Mouse (Mus musculus) CH12.LX (cell line): ENCODE results near the gene Gm960. TPM values are rescaled to one million over a fixed set of nuclear protein-coding genes. Genes with fewer than 3 reads are reported as not detected.

Source experiments
- DNase-seq: peaks from one replicate; pipeline ENCODE4 v3.0.0-alpha.2; 2013; ENCODE audit errors: extremely low read depth
- H3K27ac ChIP-seq: 2 replicates; pipeline ENCODE4 v1.5.1; 2012; ENCODE audit warnings: low read depth, mild to moderate bottlenecking, control low read depth, moderate library complexity; ENCODE audit not compliant: insufficient read depth
- H3K27me3 ChIP-seq: replicated peaks from 2 replicates; pipeline ENCODE3; 2012; ENCODE audit warnings: inconsistent platforms
- H3K36me3 ChIP-seq, 2 experiments: replicated peaks in 1 of 2; 2 replicates each; pipeline versions ENCODE3 to v1.6.1; 2012; ENCODE audit warnings: inconsistent platforms in 1 of 2, low read length in 1 of 2, mild to moderate bottlenecking in 1 of 2, mixed read lengths in 1 of 2, moderate library complexity in 1 of 2; ENCODE audit not compliant: control insufficient read depth in 1 of 2, insufficient read depth in 1 of 2
- H3K4me1 ChIP-seq, 2 experiments: 2 replicates each; pipeline ENCODE4 v1.6.1; 2012; ENCODE audit warnings: inconsistent platforms in 1 of 2, moderate library complexity in 1 of 2; ENCODE audit not compliant: insufficient read depth in 2 of 2, control insufficient read depth in 1 of 2
- H3K4me2 ChIP-seq: 2 replicates; pipeline ENCODE4 v1.6.1; 2012; ENCODE audit warnings: low read depth, mild to moderate bottlenecking, control low read depth; ENCODE audit not compliant: poor library complexity, insufficient read depth, severe bottlenecking
- H3K4me3 ChIP-seq, 3 experiments: fragments of 150-350 bp in 1 of 3; sonication (generic) in 1 of 3; replicated peaks in 1 of 3; 2 replicates each; pipeline versions ENCODE3 to v1.5.1; 2011 to 2012; ENCODE audit warnings: low read depth in 2 of 3, low read length in 2 of 3, mild to moderate bottlenecking in 2 of 3, moderate library complexity in 2 of 3, control low read depth in 1 of 3, improper control_type of control experiment in 1 of 3, inconsistent platforms in 1 of 3, mixed read lengths in 1 of 3; ENCODE audit not compliant: poor library complexity in 1 of 3
- H3K79me2 ChIP-seq: replicated peaks from 2 replicates; pipeline ENCODE4 v1.6.1; 2012; ENCODE audit warnings: mild to moderate bottlenecking, moderate library complexity; ENCODE audit not compliant: control insufficient read depth, poor library complexity, insufficient read depth, severe bottlenecking; ENCODE audit errors: extremely low read depth
- H3K9ac ChIP-seq: 2 replicates; pipeline ENCODE4 v1.6.1; 2012; ENCODE audit warnings: low read depth, mild to moderate bottlenecking, control low read depth, moderate library complexity; ENCODE audit not compliant: insufficient read depth
- H3K9me3 ChIP-seq: replicated peaks from 2 replicates; pipeline ENCODE3; 2012; ENCODE audit warnings: low read length, inconsistent platforms, mixed read lengths
- BHLHE40 ChIP-seq: IDR thresholded peaks from 2 replicates; pipeline ENCODE4 v1.6.1; 2011; ENCODE audit warnings: mild to moderate bottlenecking, low read depth, low read length, improper control_type of control experiment
- CHD1 ChIP-seq: IDR thresholded peaks from 2 replicates; pipeline ENCODE4 v1.6.1; 2012; ENCODE audit warnings: low read depth, low read length, improper control_type of control experiment, inconsistent platforms
- CTCF ChIP-seq, 2 experiments: IDR thresholded peaks in 1 of 2; conservative IDR thresholded peaks in 1 of 2; 2 replicates each; pipeline ENCODE4 v1.5.1; 2011 to 2012; ENCODE audit warnings: low read depth in 2 of 2, low read length in 2 of 2, improper control_type of control experiment in 1 of 2, inconsistent platforms in 1 of 2, mild to moderate bottlenecking in 1 of 2, moderate library complexity in 1 of 2
- E2F4 ChIP-seq: IDR thresholded peaks from 2 replicates; pipeline ENCODE4 v1.6.1; 2011; ENCODE audit warnings: low read depth, low read length, improper control_type of control experiment; ENCODE audit not compliant: insufficient replicate concordance
- ELF1 ChIP-seq: IDR thresholded peaks from 2 replicates; pipeline ENCODE4 v1.6.1; 2014; ENCODE audit warnings: low read depth, mild to moderate bottlenecking, inconsistent platforms, low read length, improper control_type of control experiment
- EP300 ChIP-seq: IDR thresholded peaks from 2 replicates; pipeline ENCODE4 v1.6.1; 2011; ENCODE audit warnings: low read length, improper control_type of control experiment
- ETS1 ChIP-seq: conservative IDR thresholded peaks from 2 replicates; pipeline ENCODE4 v1.6.1; 2012; ENCODE audit warnings: low read depth, mild to moderate bottlenecking, inconsistent platforms, low read length, improper control_type of control experiment, moderate library complexity
- GABPA ChIP-seq: IDR thresholded peaks from 2 replicates; pipeline ENCODE4 v1.6.1; 2012; ENCODE audit warnings: low read depth, low read length, improper control_type of control experiment, inconsistent platforms; ENCODE audit not compliant: insufficient replicate concordance
- HCFC1 ChIP-seq: IDR thresholded peaks from 2 replicates; pipeline ENCODE4 v1.6.1; 2012; ENCODE audit warnings: low read depth, mild to moderate bottlenecking, inconsistent platforms, low read length, improper control_type of control experiment
- JUN ChIP-seq: IDR thresholded peaks from 2 replicates; pipeline ENCODE4 v1.6.1; 2011; ENCODE audit warnings: low read depth, mild to moderate bottlenecking, low read length, improper control_type of control experiment, moderate library complexity; ENCODE audit not compliant: insufficient read depth
- JUND ChIP-seq: conservative IDR thresholded peaks from 2 replicates; pipeline ENCODE4 v1.6.1; 2011; ENCODE audit warnings: low read depth, low read length, improper control_type of control experiment
- KAT2A ChIP-seq: IDR thresholded peaks from 2 replicates; pipeline ENCODE4 v1.6.1; 2012; ENCODE audit warnings: low read length, improper control_type of control experiment, inconsistent platforms; ENCODE audit not compliant: insufficient replicate concordance
- MAZ ChIP-seq: IDR thresholded peaks from 2 replicates; pipeline ENCODE4 v1.6.1; 2012; ENCODE audit warnings: low read depth, mild to moderate bottlenecking, inconsistent platforms, low read length, improper control_type of control experiment, moderate library complexity
- MEF2A ChIP-seq: IDR thresholded peaks from 2 replicates; pipeline ENCODE4 v1.6.1; 2014; ENCODE audit warnings: low read depth, mild to moderate bottlenecking, inconsistent platforms, low read length, improper control_type of control experiment, borderline replicate concordance
- MXI1 ChIP-seq: IDR thresholded peaks from 2 replicates; pipeline ENCODE4 v1.6.1; 2011; ENCODE audit warnings: mild to moderate bottlenecking, low read depth, low read length, improper control_type of control experiment
- MYC ChIP-seq: IDR thresholded peaks from 2 replicates; pipeline ENCODE4 v1.6.1; 2011; ENCODE audit warnings: low read depth, mild to moderate bottlenecking, improper control_type of control experiment, low read length
- NELFE ChIP-seq: IDR thresholded peaks from 2 replicates; pipeline ENCODE4 v1.6.1; 2011; ENCODE audit warnings: low read depth, low read length, improper control_type of control experiment
- NRF1 ChIP-seq: IDR thresholded peaks from 2 replicates; pipeline ENCODE4 v1.6.1; 2014; ENCODE audit warnings: low read depth, mild to moderate bottlenecking, inconsistent platforms, low read length, improper control_type of control experiment, moderate library complexity
- POLR2AphosphoS2 ChIP-seq: IDR thresholded peaks from 2 replicates; pipeline ENCODE4 v1.6.1; 2011; ENCODE audit warnings: low read depth, low read length, improper control_type of control experiment
- RCOR1 ChIP-seq: conservative IDR thresholded peaks from 2 replicates; pipeline ENCODE4 v1.6.1; 2012; ENCODE audit warnings: low read depth, mild to moderate bottlenecking, inconsistent platforms, low read length, improper control_type of control experiment
- SMC3 ChIP-seq: IDR thresholded peaks from 2 replicates; pipeline ENCODE4 v1.6.1; 2011; ENCODE audit warnings: low read depth, low read length, improper control_type of control experiment
- TBP ChIP-seq: conservative IDR thresholded peaks from 2 replicates; pipeline ENCODE4 v1.6.1; 2011; ENCODE audit warnings: low read depth, low read length, improper control_type of control experiment
- UBTF ChIP-seq: IDR thresholded peaks from 2 replicates; pipeline ENCODE4 v1.6.1; 2012; ENCODE audit warnings: low read depth, mild to moderate bottlenecking, inconsistent platforms, low read length, improper control_type of control experiment, moderate library complexity
- USF1 ChIP-seq: IDR thresholded peaks from 2 replicates; pipeline ENCODE4 v1.6.1; 2014; ENCODE audit warnings: low read depth, mild to moderate bottlenecking, inconsistent platforms, low read length, improper control_type of control experiment
- ZC3H11A ChIP-seq: IDR thresholded peaks from 2 replicates; pipeline ENCODE4 v1.6.1; 2012; ENCODE audit warnings: low read depth, mild to moderate bottlenecking, inconsistent platforms, low read length, improper control_type of control experiment
- ZKSCAN1 ChIP-seq: IDR thresholded peaks from 2 replicates; pipeline ENCODE4 v1.6.1; 2012; ENCODE audit warnings: low read depth, inconsistent platforms, low read length, improper control_type of control experiment, borderline replicate concordance
- ZNF384 ChIP-seq: IDR thresholded peaks from 2 replicates; pipeline ENCODE4 v1.6.1; 2012; ENCODE audit warnings: low read depth, low read length, improper control_type of control experiment, inconsistent platforms
- dilution Hi-C: fragments of 300-500 bp; cut with MboI; formaldehyde crosslinking; loops from 2 replicates; pipeline ENCODE4 v1.14.3; 2020; ENCODE audit warnings: low sequenced_read_pairs; ENCODE audit not compliant: extremely low pct_unique_long_range_greater_than_20kb, extremely low pct_ligation_motif_present
- in situ Hi-C: fragments of 300-500 bp; cut with MboI; formaldehyde crosslinking; loops from 3 replicates; pipeline ENCODE4 v1.14.3; 2019; ENCODE audit warnings: low sequenced_read_pairs, low pct_ligation_motif_present, low pct_unique_long_range_greater_than_20kb, mixed read lengths
- polyA plus RNA-seq: library from polyadenylated mRNA; unstranded; fragments of >175 nt; gene quantifications from 2 replicates; pipeline ENCODE4 v1.2.1, GENCODE M21; 2012; ENCODE audit warnings: low read depth; ENCODE audit not compliant: insufficient read length
- total RNA-seq, 2 experiments: library from RNA; depleted of rRNA; stranded (reverse); fragments of 300-350 nt in 1 of 2; fragments of >200 nt in 1 of 2; gene quantifications; 2 replicates each; pipeline ENCODE4 v1.2.3; 2012 to 2014

The Gm960 gene
- total and polyA plus RNA-seq, 3 experiments, result 0.38 TPM; not detected in 2

- DNase-seq, result no peak
- no peaks in the 10 kb centered on the region for H3K27me3 ChIP-seq
- no peaks in the 10 kb centered on the region for H3K9me3 ChIP-seq
- no peak overlapping the region for H3K9ac ChIP-seq
- H3K4me1 ChIP-seq, result no peaks in the 10 kb centered on the region
- H3K4me3 ChIP-seq, result no peak overlapping the region
- in situ Hi-C loops, result no loop called here
- H3K27ac ChIP-seq, result no peak overlapping the region
- H3K36me3 ChIP-seq, result no peaks in the 10 kb centered on the region
- TF ChIP-seq GABPA (no peak), POLR2AphosphoS2 (no peak), JUN (no peak), RCOR1 (no peak), E2F4 (no peak), NRF1 (no peak), JUND (no peak), NELFE (no peak), EP300 (no peak), ZKSCAN1 (no peak), MXI1 (no peak), MYC (no peak), ELF1 (no peak)
- dilution Hi-C loops, result no loop called here
- no peak overlapping the region for H3K4me2 ChIP-seq
- no peaks in the 10 kb centered on the region for H3K79me2 ChIP-seq
These were observed 119.2 kb downstream of the Gm960 start for GRCm38 (mm10) chr19:4579296-4579695.

- Histone ChIP-seq H3K4me3 (no peak overlapping the region), H3K36me3 (no peaks in the 10 kb centered on the region), H3K4me2 (no peak overlapping the region), H3K27ac (no peak overlapping the region), H3K27me3 (no peaks in the 10 kb centered on the region), H3K79me2 (no peaks in the 10 kb centered on the region), H3K9me3 (no peaks in the 10 kb centered on the region), H3K4me1 (no peaks in the 10 kb centered on the region), H3K9ac (no peak overlapping the region)
- DNase-seq, result no peak
- TF ChIP-seq POLR2AphosphoS2 (no peak), JUN (no peak), SMC3 (no peak), ZNF384 (no peak), ETS1 (no peak), HCFC1 (no peak), CTCF (conservative IDR thresholded peaks at IDR 0.05 in 1 of 2, IDR thresholded peaks at IDR 0.05 in 1 of 2; ENCODE audit: low read depth in 2 of 2, low read length in 2 of 2) (no peak), USF1 (no peak), TBP (no peak), ZKSCAN1 (no peak), MAZ (no peak), UBTF (no peak), MXI1 (no peak), CHD1 (no peak), BHLHE40 (no peak), ZC3H11A (no peak), MEF2A (no peak), KAT2A (no peak)
- in situ Hi-C loops, result no loop called here
- dilution Hi-C loops, result no loop called here
These were observed 119.7 kb downstream of the Gm960 start for GRCm38 (mm10) chr19:4578799-4579198.
